Mouse (Mus musculus) erythroblast, embryonic 14.5 days (primary cell): ENCODE data around the gene Tenm4.

Source experiments
- GATA1 ChIP-seq: IDR thresholded peaks from 2 replicates; pipeline ENCODE4 v1.6.1; 2012; ENCODE audit warnings: low read length, inconsistent platforms, mixed read lengths
- TAL1 ChIP-seq: IDR thresholded peaks from 3 replicates; pipeline ENCODE4 v1.6.1; 2012; ENCODE audit warnings: low read length, inconsistent platforms, mixed read lengths

DNA sequence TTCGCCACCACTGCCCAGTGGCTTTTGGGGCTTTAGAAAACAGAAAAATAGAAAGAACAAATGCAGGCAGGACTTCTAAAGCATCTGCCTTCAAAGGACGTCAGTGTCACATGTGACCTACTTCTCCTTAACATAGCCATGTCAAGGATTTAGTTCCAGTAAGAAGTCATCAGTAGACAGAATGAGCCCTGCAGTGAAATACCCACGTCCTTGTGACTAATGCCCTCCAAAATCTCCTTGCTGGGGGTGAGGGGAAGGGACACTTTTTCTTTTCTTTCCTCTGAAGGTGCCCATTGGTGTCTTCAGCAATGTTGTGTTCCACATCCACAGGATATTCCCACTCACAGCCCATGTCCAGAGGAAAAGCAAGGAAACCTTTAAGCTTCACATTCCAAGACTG, 596.0 kb downstream of the Tenm4 start:
- no peak for TF ChIP-seq TAL1
- TF ChIP-seq GATA1, result no peak
